Mouse (Mus musculus) lung, postnatal 0 days (tissue): ENCODE data around the gene Zfp827. TPM values are rescaled to one million over a fixed set of nuclear protein-coding genes. Genes with fewer than 3 reads are reported as not detected.
A peak's percentile ranks its signal among the peaks of the same experiment; 100 is the strongest.

Source experiments
- ATAC-seq: fragments of 200-750 bp; cut with Nextera tagmentation; 2 replicates; pipeline ENCODE4 v1.8.0; 2017; ENCODE audit warnings: moderate library complexity
- DNase-seq: peaks from one replicate; pipeline ENCODE4 v3.0.0-alpha.2; 2016; ENCODE audit warnings: low spot score
- H3K27ac ChIP-seq: fragments of 300-500 bp; sonication (generic); 2 replicates; pipeline ENCODE4 v1.5.1; 2014; ENCODE audit warnings: antibody characterized with exemption, mild to moderate bottlenecking, low read length, mixed read lengths
- H3K27me3 ChIP-seq: fragments of 300-500 bp; sonication (generic); replicated peaks from 2 replicates; pipeline ENCODE4 v1.6.1; 2014; ENCODE audit warnings: low read length, mixed read lengths; ENCODE audit not compliant: insufficient read depth
- H3K36me3 ChIP-seq: fragments of 300-500 bp; sonication (generic); 2 replicates; pipeline ENCODE4 v1.6.1; 2014; ENCODE audit warnings: low read length, mixed read lengths; ENCODE audit not compliant: insufficient read depth
- H3K4me1 ChIP-seq: fragments of 300-500 bp; sonication (generic); 2 replicates; pipeline ENCODE4 v1.6.1; 2014; ENCODE audit warnings: antibody characterized with exemption, low read depth, low read length, mixed read lengths; ENCODE audit not compliant: insufficient read depth
- H3K4me2 ChIP-seq: fragments of 300-500 bp; sonication (generic); replicated peaks from 2 replicates; pipeline ENCODE4 v1.6.1; 2014; ENCODE audit warnings: low read depth, mild to moderate bottlenecking, low read length, moderate library complexity, mixed read lengths
- H3K4me3 ChIP-seq: fragments of 300-500 bp; sonication (generic); 2 replicates; pipeline ENCODE4 v1.5.1; 2014; ENCODE audit warnings: low read depth, low read length
- H3K9ac ChIP-seq: fragments of 300-500 bp; sonication (generic); replicated peaks from 2 replicates; pipeline ENCODE4 v1.6.1; 2014; ENCODE audit warnings: low read depth, mild to moderate bottlenecking
- H3K9me3 ChIP-seq: fragments of 300-500 bp; sonication (generic); 2 replicates; pipeline ENCODE4 v1.6.1; 2016; ENCODE audit warnings: low read length, mixed read lengths
- CTCF ChIP-seq: IDR thresholded peaks from 2 replicates; pipeline ENCODE4 v1.5.1; 2016; ENCODE audit warnings: antibody characterized with exemption, mild to moderate bottlenecking
- EP300 ChIP-seq: IDR thresholded peaks from 2 replicates; pipeline ENCODE4 v1.6.1; 2016; ENCODE audit warnings: antibody characterized with exemption, mild to moderate bottlenecking, control low read depth
- WGBS: fragments of 180-500 bp; shearing (Covaris S2); extraction: QIAGEN DNeasy Blood & Tissue Kit; methylation state at CpG from one replicate; pipeline ENCODE4 v1.1.7; 2014; 5-methylcytosine and 5-hydroxymethylcytosine counted together
- polyA plus RNA-seq: library from polyadenylated mRNA; unstranded; fragments of >200 nt; fragmentation: Nextera tagmentation; extraction: Ambion mirVana; gene quantifications from 2 replicates; pipeline ENCODE4 v1.2.1, GENCODE M21; 2015

Gene Zfp827
- polyA plus RNA-seq, 1 experiment from 2014 or later: 3.4 TPM

- Histone ChIP-seq H3K36me3 (no peaks in the 10 kb centered on the region), H3K4me1 (peaks cover 8% of the 10 kb centered on the region; the same call in 1 of the 2 replicates), H3K9ac (peak overlapping the region; percentile 90), H3K27ac (peak overlapping the region; percentile 96), H3K4me2 (peak overlapping the region; percentile 92), H3K27me3 (no peaks in the 10 kb centered on the region), H3K4me3 (peak overlapping the region; percentile 85), H3K9me3 (no peaks in the 10 kb centered on the region)
- DNase-seq: peak; percentile 49
- WGBS: under 1% methylated on average over 44 of the region's 56 CpGs
- ATAC-seq: peak; percentile 40
- no peak for TF ChIP-seq EP300
- TF ChIP-seq CTCF: no peak
Observed at GRCm38 (mm10) chr8:79028541-79029395, 531 bp downstream of the Zfp827 start.

- Histone ChIP-seq H3K36me3 (no peaks in the 10 kb centered on the region), H3K4me1 (peaks cover 8% of the 10 kb centered on the region; the same call in 1 of the 2 replicates), H3K4me3 (peak overlapping the region; percentile 85), H3K27ac (peak overlapping the region; percentile 96), H3K27me3 (no peaks in the 10 kb centered on the region), H3K4me2 (peak overlapping the region; percentile 92), H3K9ac (peak overlapping the region; percentile 90), H3K9me3 (no peaks in the 10 kb centered on the region)
- peak; percentile 75 for ATAC-seq
- no peak for TF ChIP-seq EP300
- no peak for TF ChIP-seq CTCF
- DNase-seq: peak; percentile 85
- WGBS: 2% methylated on average over 38 of the region's 99 CpGs
Observed at GRCm38 (mm10) chr8:79029396-79030325, 1.4 kb downstream of the Zfp827 start.

- Histone ChIP-seq H3K4me2 (peak overlapping the region; percentile 92), H3K9ac (peak overlapping the region; percentile 90), H3K27me3 (no peaks in the 10 kb centered on the region), H3K4me3 (peak overlapping the region; percentile 85), H3K4me1 (peaks cover 8% of the 10 kb centered on the region; the same call in 1 of the 2 replicates), H3K36me3 (no peaks in the 10 kb centered on the region), H3K9me3 (no peaks in the 10 kb centered on the region), H3K27ac (peak overlapping the region; percentile 96)
- ATAC-seq: peak; percentile 11
- TF ChIP-seq CTCF (peak; percentile 44), EP300 (no peak)
- 2% methylated on average over 53 of the region's 62 CpGs for WGBS
- DNase-seq: peak; percentile 76
Observed at GRCm38 (mm10) chr8:79030326-79031265, 2.4 kb downstream of the Zfp827 start.

GRCm38 (mm10) chr8:79037532-79037931, 9.3 kb downstream of the Zfp827 start:
- ATAC-seq: no peak
- no peaks in the 10 kb centered on the region for H3K9me3 ChIP-seq
- H3K4me1 ChIP-seq: peaks cover 5% of the 10 kb centered on the region; the same call in 1 of the 2 replicates
- no peak overlapping the region for H3K4me3 ChIP-seq
- TF ChIP-seq EP300: no peak
- no peak overlapping the region for H3K9ac ChIP-seq
- H3K4me2 ChIP-seq: no peak overlapping the region
- H3K36me3 ChIP-seq: no peaks in the 10 kb centered on the region
- H3K27me3 ChIP-seq: no peaks in the 10 kb centered on the region
- DNase-seq: no peak
- H3K27ac ChIP-seq: no peak overlapping the region
- WGBS: 68% methylated on average over 7 of the region's 7 CpGs

- no peak for ATAC-seq
- Histone ChIP-seq H3K4me1 (peaks cover 3% of the 10 kb centered on the region; the same call in 1 of the 2 replicates), H3K9me3 (no peaks in the 10 kb centered on the region), H3K27me3 (no peaks in the 10 kb centered on the region), H3K9ac (no peak overlapping the region), H3K4me3 (no peak overlapping the region), H3K27ac (no peak overlapping the region), H3K4me2 (no peak overlapping the region), H3K36me3 (no peaks in the 10 kb centered on the region)
- WGBS: 91% methylated on average over 7 of the region's 7 CpGs
- DNase-seq: no peak
- no peak for TF ChIP-seq EP300
- TF ChIP-seq CTCF: no peak
Observed at GRCm38 (mm10) chr8:79037991-79038390, 9.8 kb downstream of the Zfp827 start.
